Mouse (Mus musculus) intestine, postnatal 0 days (tissue): Measurements from ENCODE around the gene 3110040M04Rik. TPM values are rescaled to one million over a fixed set of nuclear protein-coding genes. Genes with fewer than 3 reads are reported as not detected.

Experiments used
- ATAC-seq: fragments of 200-750 bp; cut with Nextera tagmentation; 2 replicates; pipeline ENCODE4 v1.8.0; 2017; ENCODE audit warnings: mild to moderate bottlenecking, moderate TSS enrichment, moderate library complexity
- H3K27ac ChIP-seq: fragments of 300-500 bp; sonication (generic); 2 replicates; pipeline ENCODE4 v1.5.1; 2014; ENCODE audit warnings: mild to moderate bottlenecking, low read depth, low read length, moderate library complexity
- H3K27me3 ChIP-seq: fragments of 300-500 bp; sonication (generic); replicated peaks from 2 replicates; pipeline ENCODE4 v1.6.1; 2014; ENCODE audit warnings: low read length, mixed read lengths; ENCODE audit not compliant: control insufficient read depth, insufficient read depth
- H3K36me3 ChIP-seq: fragments of 300-500 bp; sonication (generic); 2 replicates; pipeline ENCODE4 v1.6.1; 2014; ENCODE audit warnings: mild to moderate bottlenecking, moderate library complexity; ENCODE audit not compliant: control insufficient read depth, insufficient read depth
- H3K4me1 ChIP-seq: fragments of 300-500 bp; sonication (generic); replicated peaks from 2 replicates; pipeline ENCODE4 v1.6.1; 2014; ENCODE audit warnings: antibody characterized with exemption, low read length, mixed read lengths; ENCODE audit not compliant: control insufficient read depth, insufficient read depth
- H3K4me2 ChIP-seq: fragments of 300-500 bp; sonication (generic); replicated peaks from 2 replicates; pipeline ENCODE4 v1.6.1; 2014; ENCODE audit warnings: low read depth, mild to moderate bottlenecking, moderate library complexity
- H3K4me3 ChIP-seq: fragments of 300-500 bp; sonication (generic); 2 replicates; pipeline ENCODE4 v1.5.1; 2014; ENCODE audit warnings: low read depth, low read length
- H3K9ac ChIP-seq: fragments of 300-500 bp; sonication (generic); 2 replicates; pipeline ENCODE4 v1.6.1; 2014; ENCODE audit warnings: mild to moderate bottlenecking, low read depth, low read length
- H3K9me3 ChIP-seq: fragments of 300-500 bp; sonication (generic); 2 replicates; pipeline ENCODE4 v1.6.1; 2016; ENCODE audit warnings: mixed run types; ENCODE audit not compliant: control insufficient read depth
- CTCF ChIP-seq: sonication (generic); IDR thresholded peaks from 2 replicates; pipeline ENCODE4 v1.5.1; 2016; ENCODE audit warnings: low read depth, mild to moderate bottlenecking, control low read depth, antibody characterized with exemption, moderate library complexity
- WGBS: fragments of 180-500 bp; shearing (Covaris S2); extraction: QIAGEN DNeasy Blood & Tissue Kit; methylation state at CpG from one replicate; pipeline ENCODE4 v1.1.7; 2014; 5-methylcytosine and 5-hydroxymethylcytosine counted together
- polyA plus RNA-seq: library from polyadenylated mRNA; unstranded; fragments of >200 nt; fragmentation: Nextera tagmentation; extraction: Ambion mirVana; gene quantifications from 2 replicates; pipeline ENCODE4 v1.2.1, GENCODE M21; 2015

The 3110040M04Rik gene
- polyA plus RNA-seq, 1 experiment from 2014 or later: not detected

DNA sequence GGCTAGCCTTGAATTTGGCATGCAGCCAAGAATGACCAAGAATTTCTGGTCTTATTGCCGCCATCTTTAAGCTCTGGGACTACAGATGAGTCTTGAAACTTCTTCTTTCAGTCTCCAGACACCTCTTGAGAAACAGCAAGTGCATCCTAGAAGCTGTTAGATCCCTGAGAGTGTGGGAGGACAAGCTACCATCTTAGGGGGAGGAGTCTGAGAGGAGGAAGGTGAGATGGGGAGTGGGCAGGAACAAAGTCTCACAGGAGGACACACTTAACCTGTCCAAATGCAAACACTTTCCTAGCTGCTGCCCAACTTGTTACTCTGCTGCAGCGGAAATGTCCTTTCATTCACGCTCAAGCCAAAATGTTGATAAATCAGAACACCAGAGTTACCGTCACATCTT lies 40.8 kb downstream of the 3110040M04Rik start:
- Histone ChIP-seq H3K27ac (no peak overlapping the region), H3K4me3 (no peak overlapping the region), H3K27me3 (no peaks in the 10 kb centered on the region), H3K9me3 (no peaks in the 10 kb centered on the region), H3K4me2 (no peak overlapping the region), H3K9ac (no peak overlapping the region), H3K36me3 (no peaks in the 10 kb centered on the region), H3K4me1 (no peaks in the 10 kb centered on the region)
- WGBS: 93% methylated on average over 4 of the region's 4 CpGs
- no peak for TF ChIP-seq CTCF
- ATAC-seq: no peak

DNA sequence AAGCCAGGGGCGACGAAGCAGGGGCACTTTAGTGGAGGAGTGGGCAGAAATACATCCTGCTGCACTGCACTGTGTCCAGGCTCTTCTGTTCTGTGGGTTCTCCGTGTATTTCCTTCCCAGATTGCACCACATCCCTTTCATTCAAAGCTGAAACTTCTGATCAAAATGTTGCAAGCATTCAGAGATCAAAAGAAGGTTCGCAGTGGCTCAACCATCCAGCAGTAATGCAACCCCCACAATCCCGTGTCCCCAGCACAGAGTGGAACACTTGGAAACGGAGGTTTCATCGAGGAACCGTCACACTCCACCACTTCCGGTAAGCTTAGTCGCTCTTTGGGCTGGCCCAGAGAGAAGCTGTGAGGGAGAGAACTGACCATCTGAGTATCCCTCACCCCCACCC lies 41.2 kb downstream of the 3110040M04Rik start:
- Histone ChIP-seq H3K36me3 (no peaks in the 10 kb centered on the region), H3K9ac (no peak overlapping the region), H3K9me3 (no peaks in the 10 kb centered on the region), H3K4me3 (no peak overlapping the region), H3K4me1 (no peaks in the 10 kb centered on the region), H3K4me2 (no peak overlapping the region), H3K27me3 (no peaks in the 10 kb centered on the region), H3K27ac (no peak overlapping the region)
- no peak for ATAC-seq
- WGBS: 83% methylated on average over 10 of the region's 10 CpGs
- no peak for TF ChIP-seq CTCF

DNA sequence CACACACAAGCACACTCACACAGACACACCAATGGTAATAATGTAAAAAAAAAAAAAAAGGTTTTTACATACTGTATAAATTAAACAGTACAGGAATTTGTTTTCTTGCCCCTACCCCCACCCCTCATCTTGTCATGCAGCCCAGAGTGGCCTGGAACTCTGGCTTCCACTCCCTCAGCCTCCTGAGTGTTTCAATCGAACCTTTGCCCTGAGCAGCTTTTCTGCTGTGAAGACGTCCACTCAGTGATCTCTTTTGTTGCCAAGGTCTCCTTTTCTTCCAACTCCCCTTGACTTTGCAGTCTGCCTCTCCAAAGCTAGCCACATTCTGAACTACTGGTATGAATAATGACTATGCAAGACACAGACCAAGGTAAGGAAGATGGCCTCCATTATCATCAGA lies 41.9 kb downstream of the 3110040M04Rik start:
- Histone ChIP-seq H3K9me3 (no peaks in the 10 kb centered on the region), H3K4me1 (no peaks in the 10 kb centered on the region), H3K27ac (no peak overlapping the region), H3K36me3 (no peaks in the 10 kb centered on the region), H3K4me3 (no peak overlapping the region), H3K9ac (no peak overlapping the region), H3K4me2 (no peak overlapping the region), H3K27me3 (no peaks in the 10 kb centered on the region)
- WGBS: 47% methylated on average over 2 of the region's 2 CpGs
- no peak for ATAC-seq
- no peak for TF ChIP-seq CTCF

DNA sequence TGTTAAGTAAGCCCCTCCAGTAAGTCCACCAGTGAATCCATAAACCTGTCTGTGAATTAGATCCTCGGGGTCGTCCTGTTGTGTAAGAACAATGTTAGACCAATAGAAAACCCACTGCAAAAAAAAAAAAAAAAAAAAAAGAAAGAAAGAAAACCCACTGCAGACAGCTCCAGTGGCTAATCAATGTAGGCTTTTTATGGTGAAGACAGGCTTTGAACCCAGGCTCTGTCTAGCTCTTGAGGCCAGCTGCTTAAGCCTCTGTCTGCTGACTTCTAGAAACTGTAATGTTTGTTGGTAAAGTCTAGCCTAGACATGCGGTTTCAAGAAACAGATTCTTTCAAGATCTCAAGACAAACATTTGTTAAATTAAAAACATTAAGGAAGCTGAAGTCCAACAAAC lies 46.2 kb downstream of the 3110040M04Rik start:
- ATAC-seq: no peak
- no peak overlapping the region for H3K27ac ChIP-seq
- 90% methylated on average over 3 of the region's 3 CpGs for WGBS

DNA sequence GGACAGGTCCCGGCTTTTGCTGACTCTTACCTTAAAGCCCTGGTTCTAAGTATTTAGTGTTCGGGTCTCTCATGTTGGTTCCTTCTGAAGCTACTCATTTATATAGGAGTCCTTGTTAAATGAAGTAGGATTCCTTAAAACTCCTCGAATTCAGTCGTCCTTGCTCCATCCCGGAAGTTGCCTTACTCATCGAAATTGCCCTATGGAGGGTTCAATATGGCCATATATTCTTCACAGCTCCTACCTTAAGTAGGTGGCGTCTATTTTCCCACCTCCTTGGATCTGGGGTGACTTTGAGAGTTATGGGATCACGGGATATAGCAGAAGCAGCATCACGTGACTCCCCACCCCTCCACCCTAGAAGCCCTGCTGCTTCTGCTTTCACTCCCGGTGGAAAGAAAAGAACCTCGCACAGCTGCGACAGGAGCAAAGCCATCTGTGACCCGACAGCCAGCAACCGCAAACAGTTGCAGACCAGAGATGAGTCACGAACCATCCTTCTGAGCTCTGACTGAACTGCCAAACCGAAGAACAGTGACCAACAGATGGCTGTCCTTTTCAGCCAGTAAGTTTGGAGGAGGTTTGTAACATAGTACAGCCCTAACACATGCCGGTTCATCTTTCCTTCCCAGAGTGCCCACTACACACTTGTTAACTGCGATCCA lies 46.7 kb downstream of the 3110040M04Rik start:
- H3K36me3 ChIP-seq: no peaks in the 10 kb centered on the region
- no peak overlapping the region for H3K9ac ChIP-seq
- H3K27ac ChIP-seq: no peak overlapping the region; the same call in 1 of the 2 replicates
- no peak for ATAC-seq
- WGBS: 58% methylated on average over 18 of the region's 18 CpGs
- no peaks in the 10 kb centered on the region for H3K27me3 ChIP-seq
- H3K4me1 ChIP-seq: no peaks in the 10 kb centered on the region
- 0 out of 2 replicates have a peak overlapping the region, but pooled peaks have one; percentile 21 for H3K4me2 ChIP-seq
- TF ChIP-seq CTCF: no peak
- H3K4me3 ChIP-seq: no peak overlapping the region
- no peaks in the 10 kb centered on the region for H3K9me3 ChIP-seq

More for the DNA sequence above, 46.2 kb downstream of the 3110040M04Rik start:
- H3K27me3 ChIP-seq: no peaks in the 10 kb centered on the region
- no peak for TF ChIP-seq CTCF
- no peak overlapping the region for H3K9ac ChIP-seq
- H3K4me2 ChIP-seq: no peak overlapping the region
- no peak overlapping the region for H3K4me3 ChIP-seq
- H3K4me1 ChIP-seq: no peaks in the 10 kb centered on the region
- no peaks in the 10 kb centered on the region for H3K36me3 ChIP-seq
- no peaks in the 10 kb centered on the region for H3K9me3 ChIP-seq

DNA sequence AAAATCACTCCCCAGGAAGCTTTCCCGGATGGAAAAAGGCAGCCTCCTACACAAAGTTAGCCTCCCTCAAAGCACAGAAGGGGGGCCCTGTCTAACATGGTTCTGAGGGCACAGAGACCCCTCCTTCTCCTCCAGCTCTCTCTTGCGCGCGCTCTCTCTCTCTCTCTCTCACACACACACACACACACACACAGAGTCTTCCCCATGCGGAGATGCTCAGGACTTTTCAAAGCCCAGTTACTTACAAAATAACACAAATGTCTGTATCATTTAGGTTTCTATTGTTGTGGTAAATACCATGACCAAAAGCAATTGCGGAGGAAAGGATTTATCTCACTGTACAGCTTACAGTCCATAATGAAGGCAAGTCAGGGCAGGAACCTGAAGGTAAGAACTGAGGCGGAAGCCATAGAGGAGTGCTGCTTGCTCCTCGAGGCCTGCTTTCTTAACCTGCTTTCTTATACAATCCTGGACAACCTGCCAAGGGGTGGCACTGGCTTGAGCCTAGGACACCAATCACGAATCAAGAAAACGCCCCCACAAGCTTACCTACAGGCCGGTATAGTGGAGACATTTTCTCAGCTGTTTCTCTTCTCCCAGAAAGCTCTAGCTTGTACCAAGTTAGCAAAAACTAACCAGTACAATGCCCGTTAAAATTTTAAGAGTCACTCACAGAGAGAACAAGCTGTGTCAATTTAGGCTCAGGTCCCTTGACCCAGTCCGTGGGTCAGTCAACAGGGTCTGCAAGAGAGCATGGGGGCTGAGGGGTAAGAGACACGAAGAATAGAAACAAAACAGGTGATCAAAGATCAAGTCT lies 47.5 kb downstream of the 3110040M04Rik start:
- TF ChIP-seq CTCF: no peak
- Histone ChIP-seq H3K4me2 (no peak overlapping the region), H3K9me3 (no peaks in the 10 kb centered on the region), H3K27ac (no peak overlapping the region), H3K4me3 (no peak overlapping the region), H3K36me3 (no peaks in the 10 kb centered on the region), H3K27me3 (no peaks in the 10 kb centered on the region), H3K9ac (no peak overlapping the region), H3K4me1 (no peaks in the 10 kb centered on the region)
- 82% methylated on average over 14 of the region's 14 CpGs for WGBS
- ATAC-seq: no peak

Other genes with a start within 250 kb of the 3110040M04Rik start
- gene Hmcn1, start 210.7 kb upstream of the 3110040M04Rik start, polyA plus RNA-seq: 4.2 and 4.7 TPM in 2 replicates
- gene Gm47985, start 21.6 kb upstream of the 3110040M04Rik start, polyA plus RNA-seq: 0.08 TPM in 1 of 2 replicates, not detected in the other
- gene Gm8947, start 11.7 kb upstream of the 3110040M04Rik start, polyA plus RNA-seq: not detected in 2 replicates
- gene Gm47995, start 5.7 kb upstream of the 3110040M04Rik start, polyA plus RNA-seq: not detected in 2 replicates
- gene Gm47996, start 6.0 kb downstream of the 3110040M04Rik start, polyA plus RNA-seq: not detected in 2 replicates
- gene Ivns1abp, start 140.4 kb downstream of the 3110040M04Rik start, polyA plus RNA-seq: 101 and 107 TPM in 2 replicates
- gene Swt1, start 224.3 kb downstream of the 3110040M04Rik start, polyA plus RNA-seq: 56.7 and 66.5 TPM in 2 replicates
- gene Trmt1l, start 224.4 kb downstream of the 3110040M04Rik start, polyA plus RNA-seq: 18.5 and 21.7 TPM in 2 replicates